Mouse (Mus musculus): Measurements from ENCODE around the gene Trim66. TPM values are rescaled to one million over a fixed set of nuclear protein-coding genes. Genes with fewer than 3 reads are reported as not detected.

Trim66 gene
- total RNA-seq, 2 experiments from 2014 or later: 4.5 to 5.0 TPM

- DNase-seq (ENCODE audit: extremely low spot score in 1 of 2, low spot score in 1 of 2): no peak
Observed at GRCm38 (mm10) chr7:109523741-109524441, 16.0 kb upstream of the Trim66 start.

DNA sequence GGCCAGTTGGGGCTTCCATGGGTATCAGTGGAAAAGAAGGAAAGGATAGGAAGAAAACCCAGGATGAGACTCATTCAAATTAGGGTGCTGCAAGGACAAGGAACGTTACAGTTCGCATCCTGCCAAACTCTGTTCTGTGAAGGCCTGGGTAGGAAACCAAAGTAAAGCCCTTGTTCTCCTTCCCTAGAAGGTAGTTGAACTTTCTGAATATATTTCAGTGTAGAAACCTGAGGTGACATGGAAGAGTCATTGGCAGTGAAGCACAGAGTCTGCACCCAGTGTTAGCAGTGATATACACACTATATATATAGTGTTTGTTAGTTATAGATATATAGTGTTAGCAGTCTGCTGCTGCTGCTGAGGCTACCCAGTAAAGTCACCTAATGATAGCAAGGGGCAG is 15.4 kb upstream of the Trim66 start:
- no peak for DNase-seq (ENCODE audit: extremely low spot score in 1 of 2, low spot score in 1 of 2)

DNA sequence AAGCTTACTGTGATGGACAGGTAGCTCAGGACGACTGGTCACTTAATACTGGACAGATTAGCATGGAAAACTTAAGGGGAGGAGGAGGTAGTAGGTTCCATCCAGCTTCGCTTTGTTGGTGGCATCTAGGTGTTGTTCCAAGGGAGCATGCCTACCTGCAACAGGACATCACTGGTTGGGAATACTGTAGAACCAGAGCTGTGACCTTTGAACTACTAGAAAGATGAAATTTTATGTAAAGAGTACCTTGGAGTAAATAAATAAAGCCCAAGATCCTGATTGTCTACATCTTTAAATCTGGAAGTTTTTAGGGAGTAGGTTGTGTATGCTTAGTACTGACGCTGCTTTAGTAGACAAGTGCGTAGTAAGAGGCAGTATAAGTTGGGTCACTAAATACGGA is 14.2 kb upstream of the Trim66 start:
- DNase-seq (ENCODE audit: extremely low spot score in 1 of 2, low spot score in 1 of 2): no peak

- DNase-seq (ENCODE audit: extremely low spot score in 1 of 2, low spot score in 1 of 2): no peak
Observed at GRCm38 (mm10) chr7:109519936-109520335, 12.0 kb upstream of the Trim66 start.

DNA sequence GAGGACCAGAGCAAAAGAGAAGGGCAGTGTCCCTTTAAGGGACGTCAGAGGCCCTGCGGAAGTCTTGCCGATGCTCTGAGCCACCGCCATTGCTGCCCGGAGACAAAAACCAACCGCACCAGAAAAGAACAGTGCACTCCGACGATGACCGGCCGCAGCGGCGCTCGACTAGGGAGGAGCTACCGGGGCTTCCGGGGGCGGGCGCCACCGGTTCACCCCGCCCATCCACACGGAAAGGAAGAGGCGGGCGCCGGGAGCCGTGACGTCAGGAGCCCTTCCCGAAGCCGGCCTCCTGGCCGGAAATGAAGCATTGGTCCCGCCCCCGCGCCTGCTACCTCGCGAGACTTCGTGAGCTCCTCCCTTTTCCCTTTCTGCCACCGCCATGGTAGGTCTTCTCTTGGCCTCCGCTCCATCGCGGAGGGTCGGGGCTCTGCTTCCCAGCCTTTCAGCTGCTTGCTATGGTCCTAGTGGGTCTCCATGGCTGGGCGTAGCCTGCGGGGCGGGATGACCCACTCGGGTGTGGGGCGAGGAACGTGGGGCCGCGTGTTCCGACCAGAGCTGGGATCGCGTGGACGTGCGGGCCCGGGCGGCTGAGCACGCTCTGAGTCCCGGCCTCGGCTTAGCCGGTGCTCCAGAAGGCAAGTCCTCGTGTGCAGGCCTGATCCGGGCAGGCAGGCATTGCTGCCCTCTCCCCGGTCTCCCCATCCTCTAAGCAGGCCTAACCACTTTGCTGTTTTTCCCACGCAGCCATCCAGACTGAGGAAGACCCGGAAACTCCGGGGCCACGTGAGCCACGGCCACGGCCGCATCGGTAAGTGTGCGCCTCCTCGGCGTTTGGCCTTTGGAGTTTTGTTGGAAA is 11.1 kb upstream of the Trim66 start, which contains the start of gene Rpl27a:
Gene Rpl27a (plus strand): TSS at position 310 of the 859 bp plus-strand sequence.
- DNase-seq (ENCODE audit: extremely low spot score in 1 of 2, low spot score in 1 of 2): peak; percentile 97 to 98

DNA sequence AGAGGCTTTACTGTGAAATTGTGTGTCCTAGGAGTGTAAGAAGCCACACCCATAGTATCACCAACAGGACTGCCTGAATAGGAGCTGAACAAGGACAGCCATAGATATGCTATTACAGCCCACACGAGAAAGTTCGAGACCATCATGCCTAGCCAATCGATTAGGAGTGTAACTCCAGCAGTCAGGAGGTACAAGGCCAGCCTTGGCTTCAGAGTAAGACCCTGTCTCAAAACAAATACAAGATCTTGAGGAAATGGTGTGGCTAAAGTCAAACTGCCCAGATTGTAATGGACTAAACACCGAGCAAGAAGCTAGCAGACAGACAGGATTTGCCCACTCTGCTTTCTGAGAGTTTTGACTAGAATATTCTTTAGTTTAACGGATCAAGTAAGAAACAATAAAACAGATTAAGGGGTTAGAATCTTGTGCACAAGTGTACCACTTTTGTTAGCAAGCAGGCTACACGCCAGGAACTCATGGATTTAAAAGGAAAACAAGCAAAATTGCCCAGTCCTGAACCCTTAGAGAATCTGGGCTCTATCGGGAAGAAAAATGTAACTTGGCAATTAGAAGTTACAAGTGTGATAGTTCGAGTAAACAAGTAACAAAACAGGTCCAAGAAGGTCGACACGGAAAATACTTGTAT is 10.2 kb upstream of the Trim66 start:
- no peak for DNase-seq (ENCODE audit: extremely low spot score in 1 of 2, low spot score in 1 of 2)

DNA sequence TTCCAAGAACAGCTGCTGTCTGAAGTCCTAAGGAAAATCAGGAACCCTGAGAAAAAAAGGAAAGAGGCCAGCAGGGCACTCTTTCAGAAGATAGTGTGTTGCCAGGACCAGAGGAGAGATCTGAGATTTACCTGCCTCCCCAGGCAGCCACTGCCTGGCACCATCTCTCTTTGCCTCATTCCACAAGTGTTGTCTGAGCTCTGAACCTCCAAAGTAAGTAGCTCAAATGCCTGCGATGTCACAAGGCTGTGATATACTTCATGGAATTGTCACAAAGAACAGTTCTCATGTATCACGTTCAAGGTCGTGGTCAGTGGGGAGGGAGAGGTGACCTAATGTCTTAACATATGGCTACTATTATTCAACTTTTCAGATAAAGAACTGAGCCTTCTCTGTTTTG is 8.6 kb upstream of the Trim66 start:
- DNase-seq (ENCODE audit: extremely low spot score in 1 of 2, low spot score in 1 of 2): no peak

DNA sequence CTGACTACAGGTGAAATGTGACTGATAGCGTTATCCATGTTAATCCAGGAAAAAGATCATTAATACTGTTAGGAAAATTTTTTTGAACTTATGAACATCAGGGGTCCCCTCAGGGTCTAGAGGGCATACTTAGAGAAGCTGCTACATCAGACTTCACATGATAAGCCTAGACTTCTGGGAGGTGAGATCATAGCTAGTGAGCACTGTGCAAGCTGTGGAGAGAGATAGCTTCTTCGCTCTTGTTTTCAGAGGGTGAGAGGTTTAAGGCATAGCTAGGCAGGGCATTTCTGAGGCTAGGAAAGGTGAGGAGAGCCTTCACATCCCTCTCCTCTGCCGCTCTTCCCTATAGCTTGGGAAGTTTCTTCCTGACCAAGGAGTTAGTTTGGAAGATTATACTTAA is 3.9 kb upstream of the Trim66 start:
- DNase-seq (ENCODE audit: extremely low spot score in 1 of 2, low spot score in 1 of 2): no peak

- DNase-seq (ENCODE audit: extremely low spot score in 1 of 2, low spot score in 1 of 2): no peak
Observed at GRCm38 (mm10) chr7:109510799-109511198, 2.9 kb upstream of the Trim66 start.

DNA sequence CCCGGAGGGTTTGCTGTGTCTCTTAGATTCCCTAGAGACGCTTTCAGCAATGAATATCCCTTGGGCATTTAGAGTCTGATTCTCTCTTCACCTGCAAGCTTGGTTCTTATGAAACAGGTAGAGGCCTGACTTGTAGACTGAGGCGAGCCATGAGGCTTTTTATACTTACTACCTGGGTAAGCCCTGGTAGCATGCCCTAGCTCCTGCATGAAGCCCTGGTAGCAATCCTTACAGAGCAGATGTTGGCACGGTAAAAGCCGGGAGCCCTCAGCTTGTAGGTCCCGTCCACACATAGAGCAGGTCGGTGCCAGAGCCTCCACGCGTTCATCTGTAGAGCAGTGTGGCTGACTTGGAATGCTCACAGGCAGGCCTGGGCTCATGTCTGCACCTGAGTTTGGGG is 362 bp downstream of the Trim66 start:
- DNase-seq (ENCODE audit: extremely low spot score in 1 of 2, low spot score in 1 of 2): no peak

DNA sequence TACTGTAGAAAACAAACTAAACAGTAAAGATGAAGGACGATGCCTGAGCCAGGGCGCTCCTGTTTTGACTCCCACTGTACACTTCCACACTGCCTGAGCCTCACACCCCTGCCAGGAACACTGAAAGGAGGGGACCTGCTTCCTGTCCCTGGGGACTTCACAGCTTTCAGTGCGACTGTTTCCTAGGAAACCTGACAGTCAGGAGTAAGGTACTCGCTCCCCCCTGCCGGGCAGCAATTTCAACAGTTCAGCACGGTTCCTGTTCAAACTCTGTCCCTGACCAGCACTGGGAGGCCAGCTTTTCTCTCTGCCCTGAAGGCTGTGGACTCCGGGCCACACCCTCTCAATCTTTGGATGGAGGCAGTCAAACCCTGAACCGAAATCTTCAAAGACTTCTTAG is 815 bp downstream of the Trim66 start:
- no peak for DNase-seq (ENCODE audit: extremely low spot score in 1 of 2, low spot score in 1 of 2)

DNA sequence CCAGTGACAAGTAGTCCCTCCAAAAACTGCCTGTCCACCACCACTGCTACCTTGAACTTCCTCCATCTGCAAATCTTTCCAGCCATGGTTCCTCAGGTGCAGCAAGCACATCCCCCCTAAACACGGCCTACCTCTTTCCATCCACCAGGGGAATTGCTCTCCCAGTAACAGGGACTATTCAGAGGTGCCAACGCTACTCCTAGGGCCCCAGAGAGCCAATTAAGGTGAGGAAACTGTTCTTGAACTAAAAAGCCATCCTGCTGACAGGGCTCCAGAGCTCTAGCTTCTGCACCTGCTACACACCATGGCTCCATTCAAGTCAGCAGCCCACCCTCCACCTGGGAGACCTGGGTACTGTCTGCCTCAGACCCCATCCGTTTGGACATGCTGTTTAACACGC is 10.4 kb downstream of the Trim66 start:
- no peak for DNase-seq (ENCODE audit: extremely low spot score in 1 of 2, low spot score in 1 of 2)

GRCm38 (mm10) chr7:109493319-109494316 is 14.3 kb downstream of the Trim66 start:
- peak; percentile 25 to 49 for DNase-seq (ENCODE audit: extremely low spot score in 1 of 2, low spot score in 1 of 2)

- no peak for DNase-seq (ENCODE audit: extremely low spot score in 1 of 2, low spot score in 1 of 2)
Observed at GRCm38 (mm10) chr7:109492616-109493318, 15.2 kb downstream of the Trim66 start.

DNA sequence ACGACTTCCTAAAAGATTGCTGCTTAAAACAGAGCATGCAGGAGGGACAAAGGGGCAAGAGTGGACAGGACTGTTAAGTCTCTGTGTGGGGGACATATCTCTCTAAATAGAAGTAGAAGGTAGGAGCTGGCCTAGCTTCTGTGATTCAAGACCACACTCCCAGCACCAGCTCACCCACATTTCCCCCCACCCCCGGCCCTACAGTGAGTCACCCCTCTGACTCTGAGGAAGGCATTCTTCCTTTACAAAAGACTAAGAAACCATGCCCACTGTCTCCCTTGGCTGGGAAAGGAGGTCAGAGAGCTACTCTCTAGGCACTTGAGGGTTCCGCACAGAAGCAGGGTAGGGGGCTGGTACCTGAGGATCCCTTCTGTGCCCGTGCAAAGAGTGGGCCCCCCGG is 23.7 kb downstream of the Trim66 start:
- no peak for DNase-seq (ENCODE audit: extremely low spot score in 1 of 2, low spot score in 1 of 2)

- DNase-seq (ENCODE audit: extremely low spot score in 1 of 2, low spot score in 1 of 2): no peak
Observed at GRCm38 (mm10) chr7:109480765-109481197, 27.2 kb downstream of the Trim66 start.

DNA sequence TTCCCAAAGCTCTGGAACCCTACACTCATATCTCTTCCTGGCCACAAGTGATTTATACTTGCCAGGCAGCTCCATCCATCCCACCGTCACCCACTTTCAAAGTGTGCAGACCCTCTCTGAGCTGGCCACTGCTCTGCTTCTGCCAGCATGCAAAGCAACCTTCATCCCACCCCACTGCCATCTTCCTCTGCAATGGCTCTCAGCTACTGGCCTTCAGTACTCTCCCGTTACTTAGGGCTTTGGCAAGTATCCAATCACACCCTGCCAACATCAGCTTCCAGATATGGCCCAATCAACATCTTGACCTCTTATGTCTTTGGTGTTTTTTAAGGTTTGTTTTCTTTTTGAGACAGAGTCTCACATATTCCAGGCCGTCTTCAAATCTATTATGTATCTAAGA is 30.0 kb downstream of the Trim66 start:
- no peak for DNase-seq (ENCODE audit: extremely low spot score in 1 of 2, low spot score in 1 of 2)

GRCm38 (mm10) chr7:109470700-109471099 is 37.2 kb downstream of the Trim66 start:
- DNase-seq (ENCODE audit: extremely low spot score in 1 of 2, low spot score in 1 of 2): no peak

DNA sequence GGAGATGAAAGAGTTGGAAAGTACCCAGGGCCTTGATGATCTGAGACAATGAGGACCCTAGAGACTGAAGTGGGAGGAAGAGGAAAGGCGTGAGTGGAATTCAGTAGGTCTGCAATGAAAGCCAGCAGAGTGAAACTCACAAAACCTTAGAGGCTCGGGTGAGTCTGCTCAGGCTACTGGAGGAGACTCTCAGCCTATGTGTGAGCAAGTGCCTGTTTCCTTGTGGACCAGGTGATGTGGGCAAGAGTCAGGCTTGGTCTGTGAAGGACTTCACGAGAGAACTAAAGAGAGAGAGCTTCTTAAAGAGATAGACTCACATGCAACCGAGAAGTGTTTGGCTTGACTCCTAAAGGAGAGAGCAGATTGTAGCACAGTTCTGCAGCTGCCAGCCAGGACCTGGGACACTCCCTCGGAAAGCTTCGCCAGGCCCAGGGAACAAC is 39.7 kb downstream of the Trim66 start:
- DNase-seq (ENCODE audit: extremely low spot score in 1 of 2, low spot score in 1 of 2): no peak
